Comparison of ENCODE assay signal across 23 mouse cellular contexts in the genomic region with DNA sequence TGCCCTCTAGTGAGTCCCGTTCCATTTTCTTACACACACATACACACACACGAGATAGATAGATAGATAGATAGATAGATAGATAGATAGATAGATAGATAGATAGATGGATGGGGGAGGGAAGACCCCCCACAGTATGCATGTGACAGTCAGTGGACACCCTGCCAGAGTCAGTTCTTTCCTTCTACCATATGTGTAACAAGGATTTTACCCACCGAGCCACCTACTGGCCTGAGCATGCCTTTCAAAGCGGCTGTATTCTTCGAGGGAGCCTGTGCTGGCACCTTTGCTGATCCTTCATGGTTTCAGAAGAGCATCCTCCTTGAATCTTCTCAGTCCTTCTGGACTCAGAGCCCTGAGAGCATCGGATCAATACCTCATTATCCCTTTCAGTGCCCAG. TPM values are rescaled to one million over a fixed set of nuclear protein-coding genes. Genes with fewer than 3 reads are reported as not detected.
DNase-seq lines count a peak whose midpoint lies in the region; ATAC-seq and TF ChIP-seq lines count a peak whose summit lies in the region.
"Had no signal": no experiment of that assay in that cellular context is flagged by ENCODE, and none has a peak within 500 bp of the region (broad histone marks: within the 10 kb centered on the region; RNA-seq: fewer than 3 reads in every experiment).

No protein-coding gene starts in this region.

- H3K9ac ChIP-seq in kidney, embryonic 15.5 days = no peak overlapping the region
- H3K9ac ChIP-seq in lung, postnatal 0 days (replicated peaks; ENCODE audit: low read depth) = no peak overlapping the region
- H3K9ac ChIP-seq in stomach, embryonic 16.5 days (ENCODE audit: low read length) = no peak overlapping the region
- H3K9ac ChIP-seq: heart, embryonic 12.5 days; hindbrain, embryonic 14.5 days had no signal

- no peak overlapping the region for H3K4me3 ChIP-seq in kidney, embryonic 15.5 days (replicated peaks)
- no peak overlapping the region for H3K4me3 ChIP-seq in lung, postnatal 0 days (ENCODE audit: low read depth, low read length)
- no peak overlapping the region for H3K4me3 ChIP-seq in embryonic fibroblast, embryonic 13.5 days (ENCODE audit: insufficient read depth, low read length)
- no peak overlapping the region for H3K4me3 ChIP-seq in stomach, embryonic 16.5 days (replicated peaks; ENCODE audit: low read length)
- H3K4me3 ChIP-seq: heart, embryonic 12.5 days; midbrain, embryonic 10.5 days had no signal

- WGBS in kidney, embryonic 15.5 days = 64% methylated on average over 6 of the region's 6 CpGs
- 65% methylated on average over 6 of the region's 6 CpGs for WGBS in lung, postnatal 0 days
- WGBS in stomach, embryonic 16.5 days = 61% methylated on average over 6 of the region's 6 CpGs

- no peak for DNase-seq in kidney, adult 18-20 months
- DNase-seq in lung, postnatal 0 days (ENCODE audit: low spot score) = no peak
- no peak for DNase-seq in lung, postnatal 36 days
- no peak for DNase-seq in cerebellum, postnatal 4 days (ENCODE audit: low spot score in 2 of 2)
- no peak for DNase-seq in frontal cortex, postnatal 10 days (ENCODE audit: low spot score in 2 of 2)
- DNase-seq: adrenal gland, adult 8-10 months; cerebellum, adult 11-12 months; cerebellum, postnatal 14 days; kidney, adult 8-10 months; kidney, postnatal 4 days; liver; retina, postnatal 1 day; thymus, adult 18-20 months had no signal

- H3K4me2 ChIP-seq in kidney, embryonic 15.5 days = no peak overlapping the region
- no peak overlapping the region for H3K4me2 ChIP-seq in lung, postnatal 0 days (replicated peaks; ENCODE audit: low read depth, low read length)
- H3K4me2 ChIP-seq in stomach, embryonic 16.5 days (ENCODE audit: low read depth, low read length) = no peak overlapping the region
- H3K4me2 ChIP-seq: heart, embryonic 12.5 days; hindbrain, embryonic 14.5 days had no signal

- peaks cover 57% of the 10 kb centered on the region for H3K4me1 ChIP-seq in kidney, embryonic 15.5 days
- H3K4me1 ChIP-seq in lung, postnatal 0 days (ENCODE audit: insufficient read depth, low read depth, low read length) = peaks cover 17% of the 10 kb centered on the region
- H3K4me1 ChIP-seq in embryonic fibroblast, embryonic 13.5 days (ENCODE audit: control insufficient read depth, insufficient read depth, low read length) = peaks cover 14% of the 10 kb centered on the region
- peaks cover 40% of the 10 kb centered on the region for H3K4me1 ChIP-seq in stomach, embryonic 16.5 days (ENCODE audit: control insufficient read depth, insufficient read depth, low read length)

- peak; percentile 47 for TF ChIP-seq CTCF in lung, postnatal 0 days (IDR thresholded peaks at IDR 0.05)
- TF ChIP-seq CTCF in embryonic fibroblast, embryonic 13.5 days (IDR thresholded peaks at IDR 0.05; ENCODE audit: borderline replicate concordance, insufficient read depth, low read length) = no peak

- 0 out of 2 replicates have a peak, but pooled peaks cover 5% of the 10 kb centered on the region for H3K27me3 ChIP-seq in kidney, embryonic 15.5 days
- H3K27me3 ChIP-seq in lung, postnatal 0 days (replicated peaks; ENCODE audit: insufficient read depth, low read length) = no peaks in the 10 kb centered on the region
- no peaks in the 10 kb centered on the region for H3K27me3 ChIP-seq in stomach, embryonic 16.5 days (ENCODE audit: control insufficient read depth, insufficient read depth, low read length)

- ATAC-seq in kidney, embryonic 15.5 days (replicated peaks; ENCODE audit: low FRiP score) = no peak
- ATAC-seq in lung, postnatal 0 days = no peak
- ATAC-seq in stomach, embryonic 16.5 days (ENCODE audit: insufficient read depth, low FRiP score) = no peak
- ATAC-seq: forebrain, embryonic 14.5 days had no signal

- no peaks in the 10 kb centered on the region for H3K36me3 ChIP-seq in kidney, embryonic 15.5 days
- H3K36me3 ChIP-seq in lung, postnatal 0 days (ENCODE audit: insufficient read depth, low read length) = no peaks in the 10 kb centered on the region
- H3K36me3 ChIP-seq in stomach, embryonic 16.5 days (ENCODE audit: control insufficient read depth, insufficient read depth, low read length) = no peaks in the 10 kb centered on the region
- H3K36me3 ChIP-seq: heart, embryonic 12.5 days; midbrain, embryonic 10.5 days had no signal

- peak overlapping the region; percentile 81; the same call in 1 of the 2 replicates for H3K27ac ChIP-seq in kidney, embryonic 15.5 days
- H3K27ac ChIP-seq in lung, postnatal 0 days (ENCODE audit: low read length) = no peak overlapping the region; the same call in 1 of the 2 replicates
- H3K27ac ChIP-seq in embryonic fibroblast, embryonic 13.5 days (ENCODE audit: insufficient read depth, low read length) = peak overlapping the region; percentile 80
- H3K27ac ChIP-seq in stomach, embryonic 16.5 days (ENCODE audit: low read length) = peak overlapping the region; percentile 1; the same call in 1 of the 2 replicates
- H3K27ac ChIP-seq: hindbrain, embryonic 14.5 days; macrophage; midbrain, embryonic 10.5 days had no signal

- no peaks in the 10 kb centered on the region for H3K9me3 ChIP-seq in kidney, embryonic 15.5 days (replicated peaks)
- no peaks in the 10 kb centered on the region for H3K9me3 ChIP-seq in lung, postnatal 0 days (ENCODE audit: low read length)
- no peaks in the 10 kb centered on the region for H3K9me3 ChIP-seq in stomach, embryonic 16.5 days (replicated peaks; ENCODE audit: control insufficient read depth, low read length)
- H3K9me3 ChIP-seq: midbrain, embryonic 10.5 days had no signal

- no peak for TF ChIP-seq EP300 in lung, postnatal 0 days (IDR thresholded peaks at IDR 0.05)

- TF ChIP-seq POLR2A in embryonic fibroblast, embryonic 13.5 days (IDR thresholded peaks at IDR 0.05; ENCODE audit: low read depth, low read length) = no peak

RNA-seq across cellular contexts. Expression of gene Itga3, which starts 21.3 kb away (rescaled TPM):
- 21.0 and 22.9 TPM in 2 replicates for polyA plus RNA-seq in kidney, embryonic 15.5 days (2015; fragmentation: Nextera tagmentation; extraction: Ambion mirVana)
- 44.3 and 63.1 TPM in 2 replicates for polyA plus RNA-seq in lung, postnatal 0 days (2015; fragmentation: Nextera tagmentation; extraction: Ambion mirVana)
- 6.9 and 12.8 TPM in 2 replicates for polyA plus RNA-seq in embryonic fibroblast, embryonic 13.5 days (2011; ENCODE audit: insufficient read length, low read depth, missing spikeins)
- 19.4 and 19.9 TPM in 2 replicates for polyA plus RNA-seq in stomach, embryonic 16.5 days (2015; fragmentation: Nextera tagmentation; extraction: Ambion mirVana)

RNA-seq across cellular contexts. Expression of gene Dlx3, which starts 22.0 kb away (rescaled TPM):
- polyA plus RNA-seq in kidney, embryonic 15.5 days (2015; fragmentation: Nextera tagmentation; extraction: Ambion mirVana) = 0.78 and 2.5 TPM in 2 replicates
- 0.05 TPM in 1 of 2 replicates, not detected in the other for polyA plus RNA-seq in lung, postnatal 0 days (2015; fragmentation: Nextera tagmentation; extraction: Ambion mirVana)
- polyA plus RNA-seq in embryonic fibroblast, embryonic 13.5 days (2011; ENCODE audit: insufficient read length, low read depth, missing spikeins) = 0.19 TPM in 1 of 2 replicates, not detected in the other
- 3.0 and 3.9 TPM in 2 replicates for polyA plus RNA-seq in stomach, embryonic 16.5 days (2015; fragmentation: Nextera tagmentation; extraction: Ambion mirVana)
- polyA plus RNA-seq: forebrain, embryonic 14.5 days; liver, embryonic 16.5 days; macrophage had no signal

RNA-seq across cellular contexts. Expression of gene Dlx4, which starts 48.2 kb away (rescaled TPM):
- not detected in 2 replicates for polyA plus RNA-seq in kidney, embryonic 15.5 days (2015; fragmentation: Nextera tagmentation; extraction: Ambion mirVana)
- 0.55 and 0.79 TPM in 2 replicates for polyA plus RNA-seq in lung, postnatal 0 days (2015; fragmentation: Nextera tagmentation; extraction: Ambion mirVana)
- not detected in 2 replicates for polyA plus RNA-seq in embryonic fibroblast, embryonic 13.5 days (2011; ENCODE audit: insufficient read length, low read depth, missing spikeins)
- 0.99 and 1.7 TPM in 2 replicates for polyA plus RNA-seq in stomach, embryonic 16.5 days (2015; fragmentation: Nextera tagmentation; extraction: Ambion mirVana)
- polyA plus RNA-seq: forebrain, embryonic 14.5 days; hindbrain, embryonic 14.5 days; macrophage; small intestine, adult 2 months had no signal

RNA-seq across cellular contexts. Expression of gene Pdk2, which starts 56.7 kb away (rescaled TPM):
- polyA plus RNA-seq in kidney, embryonic 15.5 days (2015; fragmentation: Nextera tagmentation; extraction: Ambion mirVana) = 49.4 and 56.2 TPM in 2 replicates
- 39.3 and 51.1 TPM in 2 replicates for polyA plus RNA-seq in lung, postnatal 0 days (2015; fragmentation: Nextera tagmentation; extraction: Ambion mirVana)
- polyA plus RNA-seq in embryonic fibroblast, embryonic 13.5 days (2011; ENCODE audit: insufficient read length, low read depth, missing spikeins) = 8.6 and 10.0 TPM in 2 replicates
- 37.9 and 39.3 TPM in 2 replicates for polyA plus RNA-seq in stomach, embryonic 16.5 days (2015; fragmentation: Nextera tagmentation; extraction: Ambion mirVana)
